Mouse (Mus musculus): ENCODE measurements around the gene Tada2b. TPM values are rescaled to one million over a fixed set of nuclear protein-coding genes. Genes with fewer than 3 reads are reported as not detected.

The Tada2b gene
- total and polyA plus RNA-seq, 3 experiments, result 9.6 to 24.9 TPM; not detected in 1

GRCm38 (mm10) chr5:36472876-36473655 is 11.0 kb downstream of the Tada2b start:
- Histone ChIP-seq H3K27me3 (ENCODE audit: control insufficient read depth in 1 of 2, insufficient read depth in 2 of 2, low read length in 2 of 2) (no peaks in the 10 kb centered on the region), H3K36me3 (ENCODE audit: control insufficient read depth in 1 of 2, insufficient read depth in 2 of 2, low read length in 2 of 2) (peaks cover 0 to 27% of the 10 kb centered on the region in 2 experiments; a peak in 2 of 4 replicates), H3K9ac (ENCODE audit: control insufficient read depth, low read depth, low read length, poor library complexity, severe bottlenecking) (no peak overlapping the region), H3K4me1 (ENCODE audit: control insufficient read depth in 1 of 2, insufficient read depth in 2 of 2, low read length in 2 of 2) (no peaks in the 10 kb centered on the region), H3K79me2 (ENCODE audit: control insufficient read depth, insufficient read depth, low read length, poor library complexity) (peaks cover 15% of the 10 kb centered on the region), H3K4me3 (ENCODE audit: control insufficient read depth in 1 of 2, insufficient read depth in 1 of 2, low read depth in 2 of 2, low read length in 2 of 2) (no peak overlapping the region), H3K9me3 (replicated peaks; ENCODE audit: insufficient read depth, low read length) (no peaks in the 10 kb centered on the region), H3K27ac (ENCODE audit: control insufficient read depth, low read depth, low read length) (no peak overlapping the region)
- TF ChIP-seq CHD1 (IDR thresholded peaks at IDR 0.05; ENCODE audit: low read depth, low read length), result no peak
- TF ChIP-seq POLR2AphosphoS2 (IDR thresholded peaks at IDR 0.05; ENCODE audit: low read length), result no peak
- no peak for DNase-seq (ENCODE audit: low read depth, low spot score)

- H3K4me1 ChIP-seq (ENCODE audit: control insufficient read depth in 1 of 2, insufficient read depth in 2 of 2, low read length in 2 of 2), result peaks cover under 1% of the 10 kb centered on the region in 2 experiments; a peak in 2 of 4 replicates
- H3K4me3 ChIP-seq (ENCODE audit: control insufficient read depth in 1 of 2, insufficient read depth in 1 of 2, low read depth in 2 of 2, low read length in 2 of 2), result no peak overlapping the region
- no peak overlapping the region for H3K9ac ChIP-seq (ENCODE audit: control insufficient read depth, low read depth, low read length, poor library complexity, severe bottlenecking)
- peaks cover 7 to 27% of the 10 kb centered on the region in 2 experiments for H3K36me3 ChIP-seq (ENCODE audit: control insufficient read depth in 1 of 2, insufficient read depth in 2 of 2, low read length in 2 of 2)
- no peaks in the 10 kb centered on the region for H3K9me3 ChIP-seq (replicated peaks; ENCODE audit: insufficient read depth, low read length)
- no peak overlapping the region for H3K27ac ChIP-seq (ENCODE audit: control insufficient read depth, low read depth, low read length)
- H3K27me3 ChIP-seq (ENCODE audit: control insufficient read depth in 1 of 2, insufficient read depth in 2 of 2, low read length in 2 of 2), result no peaks in the 10 kb centered on the region
- TF ChIP-seq TCF12 (IDR thresholded peaks at IDR 0.05; ENCODE audit: low read depth, low read length), result no peak
- no peak for TF ChIP-seq MEF2A (IDR thresholded peaks at IDR 0.05; ENCODE audit: extremely low read depth, insufficient replicate concordance, low read depth, low read length, poor library complexity, severe bottlenecking)
- no peak for TF ChIP-seq ZMIZ1 (IDR thresholded peaks at IDR 0.05; ENCODE audit: low read depth, low read length)
- no peak for TF ChIP-seq MYB (IDR thresholded peaks at IDR 0.05; ENCODE audit: low read depth, low read length)
- TF ChIP-seq USF1 (IDR thresholded peaks at IDR 0.05; ENCODE audit: low read depth, low read length), result no peak
- TF ChIP-seq JUND (IDR thresholded peaks at IDR 0.05; ENCODE audit: low read depth, low read length), result no peak
- TF ChIP-seq RCOR1 (IDR thresholded peaks at IDR 0.05; ENCODE audit: low read depth, low read length), result no peak
- TF ChIP-seq MXI1 (IDR thresholded peaks at IDR 0.05; ENCODE audit: low read depth, low read length), result no peak
- no peak for TF ChIP-seq CHD1 (IDR thresholded peaks at IDR 0.05; ENCODE audit: low read depth, low read length)
- peaks cover 23% of the 10 kb centered on the region for H3K79me2 ChIP-seq (ENCODE audit: control insufficient read depth, insufficient read depth, low read length, poor library complexity)
- no peak for DNase-seq (ENCODE audit: low read depth, low spot score)
These were observed 12.9 kb downstream of the Tada2b start for GRCm38 (mm10) chr5:36471206-36471605.

- H3K9ac ChIP-seq (ENCODE audit: control insufficient read depth, low read depth, low read length, poor library complexity, severe bottlenecking), result peak overlapping the region; percentile 88
- peak; percentile 57 for DNase-seq (ENCODE audit: low read depth, low spot score)
- H3K9me3 ChIP-seq (replicated peaks; ENCODE audit: insufficient read depth, low read length), result no peaks in the 10 kb centered on the region
- peaks cover 2 to 15% of the 10 kb centered on the region in 2 experiments; a peak in 3 of 4 replicates for H3K4me1 ChIP-seq (ENCODE audit: control insufficient read depth in 1 of 2, insufficient read depth in 2 of 2, low read length in 2 of 2)
- H3K36me3 ChIP-seq (ENCODE audit: control insufficient read depth in 1 of 2, insufficient read depth in 2 of 2, low read length in 2 of 2), result peaks cover 11 to 14% of the 10 kb centered on the region in 2 experiments
- 0 out of 4 replicates have a peak, but pooled peaks of 1 of the 2 experiments have one; percentile 9 for TF ChIP-seq EP300 (IDR thresholded peaks at IDR 0.05; ENCODE audit: low read depth in 1 of 2, low read length in 2 of 2)
- no peak for TF ChIP-seq RCOR1 (IDR thresholded peaks at IDR 0.05; ENCODE audit: low read depth, low read length)
- peaks cover 35% of the 10 kb centered on the region for H3K79me2 ChIP-seq (ENCODE audit: control insufficient read depth, insufficient read depth, low read length, poor library complexity)
- peak overlapping the region; percentile 90 to 91 for H3K4me3 ChIP-seq (ENCODE audit: control insufficient read depth in 1 of 2, insufficient read depth in 1 of 2, low read depth in 2 of 2, low read length in 2 of 2)
- no peak overlapping the region for H3K27ac ChIP-seq (ENCODE audit: control insufficient read depth, low read depth, low read length)
- no peaks in the 10 kb centered on the region for H3K27me3 ChIP-seq (ENCODE audit: control insufficient read depth in 1 of 2, insufficient read depth in 2 of 2, low read length in 2 of 2)
These were observed 18.2 kb downstream of the Tada2b start for GRCm38 (mm10) chr5:36465889-36466288.

All from MEL (cell line).